Mouse (Mus musculus) cerebellum, postnatal 25 days (tissue): ENCODE data around the gene Cltb.

Experiments
- DNase-seq, 2 experiments: peaks; one replicate each; pipeline ENCODE4 v3.0.0; 2021; ENCODE audit warnings: mixed read lengths in 2 of 2

Gene Cltb

DNA sequence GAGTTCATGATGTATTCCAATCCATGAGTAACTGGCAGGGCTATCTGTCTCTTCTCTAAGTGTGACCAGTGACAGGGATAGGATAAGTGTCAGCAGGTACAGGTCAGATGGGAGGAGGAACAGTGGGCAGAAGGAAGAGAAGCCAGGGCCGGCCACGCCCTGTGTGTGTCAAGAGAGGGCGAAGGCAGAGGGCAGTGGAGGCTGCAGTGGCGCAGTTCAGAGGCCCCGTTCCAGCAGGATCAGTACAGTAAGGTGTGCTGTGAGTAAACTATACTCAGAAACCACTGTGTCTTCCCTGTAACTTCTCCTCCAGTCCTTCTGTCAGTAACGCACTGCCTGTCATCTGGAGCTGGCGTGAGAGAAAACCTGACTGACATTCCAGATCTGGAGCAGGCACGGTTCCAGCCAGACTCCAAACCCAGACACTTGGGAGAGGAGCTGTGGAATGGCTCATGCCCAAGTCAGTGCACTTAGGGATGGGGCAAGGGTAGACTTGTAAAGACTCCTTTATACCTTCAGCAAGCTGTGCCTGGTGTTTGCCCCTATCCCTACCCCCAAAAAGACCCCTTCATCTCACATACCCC lies 14.9 kb downstream of the Cltb start:
- peak in 1 of 2 experiments; percentile 36 for DNase-seq

GRCm38 (mm10) chr13:54593617-54594016 lies 17.5 kb downstream of the Cltb start:
- no peak for DNase-seq

GRCm38 (mm10) chr13:54591776-54592356 lies 19.3 kb downstream of the Cltb start:
- no peak for DNase-seq

DNA sequence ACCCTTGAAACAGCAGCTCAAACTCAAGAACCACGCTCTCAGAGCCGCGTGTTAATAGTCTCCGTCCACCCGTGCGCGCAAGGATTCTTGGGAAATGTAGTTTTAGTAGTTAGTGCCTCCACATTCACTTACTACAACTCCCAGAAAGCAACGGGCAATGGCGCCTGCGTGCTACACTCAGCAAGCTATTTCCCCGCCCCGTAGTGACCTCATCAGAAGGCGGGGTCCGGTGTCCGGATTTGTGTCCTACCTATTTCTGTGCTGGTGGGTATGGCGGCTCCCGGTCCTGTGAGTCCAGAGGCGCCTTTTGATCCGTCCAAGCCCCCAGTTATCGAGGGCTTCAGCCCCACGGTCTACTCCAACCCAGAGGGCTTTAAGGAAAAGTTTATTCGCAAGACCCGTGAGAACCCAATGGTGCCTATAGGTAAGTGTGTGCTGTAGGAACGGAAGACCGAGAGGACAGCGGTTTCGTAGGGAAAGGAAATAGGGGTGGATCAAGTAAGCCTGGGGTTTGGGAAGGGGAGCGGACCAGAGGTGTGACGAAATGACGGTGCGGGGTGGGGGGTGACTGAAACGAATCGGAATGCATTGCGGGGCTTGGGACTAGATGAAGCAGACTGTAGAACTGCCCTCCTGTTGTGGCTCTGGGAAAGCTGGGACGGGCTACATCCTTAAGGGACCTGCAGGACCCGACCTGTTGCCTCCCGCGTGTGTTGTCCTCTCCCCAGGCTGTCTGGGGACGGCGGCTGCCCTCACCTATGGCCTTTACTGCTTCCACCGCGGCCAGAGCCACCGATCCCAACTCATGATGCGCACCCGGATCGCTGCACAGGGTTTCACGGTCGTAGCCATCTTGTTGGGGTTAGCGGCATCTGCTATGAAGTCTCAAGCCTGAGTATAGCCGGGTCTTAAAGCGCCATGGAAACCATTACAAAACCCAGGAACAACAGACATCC lies 20.9 kb downstream of the Cltb start, which contains the start of the genes Nop16 and Higd2a:
Gene Nop16, minus strand, starts transcription at position 95 of the 956 bp plus-strand sequence.
Gene Higd2a, plus strand, starts transcription at position 212 of the 956 bp plus-strand sequence.
- DNase-seq: peak; percentile 96

DNA sequence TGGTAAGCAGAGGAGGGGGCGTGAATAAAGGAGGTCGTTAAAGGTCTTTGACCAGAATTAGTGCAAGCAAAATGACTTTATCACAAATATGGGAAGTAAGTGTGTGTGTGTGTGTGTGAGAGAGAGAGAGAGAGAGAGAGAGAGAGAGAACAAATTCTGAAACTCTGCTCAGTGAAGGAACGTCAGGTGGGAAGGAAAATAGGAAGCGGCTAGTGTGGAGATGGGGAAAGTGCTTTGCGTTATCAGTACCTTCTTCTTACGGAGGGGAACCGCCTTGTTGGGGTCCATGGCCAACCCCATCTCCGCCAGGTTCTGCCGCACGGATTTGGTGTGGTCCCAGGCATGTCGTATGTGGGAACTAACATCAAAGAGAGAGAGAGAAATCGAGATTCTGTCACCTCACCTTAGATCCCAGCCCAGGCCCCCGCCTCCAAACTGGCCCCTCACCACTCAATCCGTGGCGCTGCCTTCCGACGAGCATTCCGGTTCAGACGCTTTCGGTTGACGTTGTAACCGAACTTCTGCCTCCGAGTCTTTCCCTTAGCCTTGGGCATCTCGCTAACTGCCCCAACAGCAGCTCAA lies 21.6 kb downstream of the Cltb start:
- no peak for DNase-seq

DNA sequence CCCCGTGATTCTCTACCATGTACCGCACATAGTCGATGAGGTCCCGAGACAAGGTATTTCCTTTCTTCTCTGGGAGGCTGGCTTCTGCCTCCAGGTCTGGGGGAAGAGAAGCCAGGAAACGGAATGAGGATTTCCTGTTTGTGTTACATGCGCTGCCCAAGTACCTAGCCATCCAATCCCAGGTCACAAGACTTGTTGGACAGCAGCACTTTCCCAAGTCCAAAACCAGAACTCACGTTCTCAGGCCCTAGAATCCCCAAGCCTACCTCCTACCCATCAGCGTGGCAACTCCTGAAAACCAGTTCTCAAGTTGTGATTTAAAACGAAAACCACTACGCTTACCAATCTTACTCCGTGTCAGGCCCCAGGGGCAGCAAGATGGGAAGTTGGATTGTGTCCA lies 25.3 kb downstream of the Cltb start:
- no peak for DNase-seq

GRCm38 (mm10) chr13:54582860-54583259 lies 28.3 kb downstream of the Cltb start:
- no peak for DNase-seq

DNA sequence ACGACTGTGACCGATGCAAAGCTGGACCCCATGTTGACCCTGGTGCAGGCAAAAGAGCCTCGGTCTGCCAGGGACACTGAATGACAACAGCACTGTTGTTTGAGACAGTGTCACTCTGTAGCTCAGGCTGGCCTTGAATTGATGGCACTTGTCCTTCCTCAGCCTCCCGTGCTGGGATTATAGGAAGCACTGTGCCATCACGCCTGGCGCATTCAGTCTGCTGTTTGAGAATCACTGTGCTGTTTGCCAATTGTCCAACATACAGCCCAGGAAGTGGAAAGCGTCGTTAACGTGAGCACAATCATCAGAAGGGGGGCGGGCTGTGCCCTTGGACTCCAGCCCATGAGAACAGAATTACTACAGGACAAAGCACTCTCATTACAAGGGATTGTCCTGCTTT lies 29.0 kb downstream of the Cltb start:
- no peak for DNase-seq

GRCm38 (mm10) chr13:54581385-54581784 lies 29.8 kb downstream of the Cltb start:
- no peak for DNase-seq

- DNase-seq: no peak
Observed at GRCm38 (mm10) chr13:54577652-54578507, 33.3 kb downstream of the Cltb start.

GRCm38 (mm10) chr13:54575489-54575888 lies 35.7 kb downstream of the Cltb start:
- DNase-seq: peak; percentile 38 to 40

DNA sequence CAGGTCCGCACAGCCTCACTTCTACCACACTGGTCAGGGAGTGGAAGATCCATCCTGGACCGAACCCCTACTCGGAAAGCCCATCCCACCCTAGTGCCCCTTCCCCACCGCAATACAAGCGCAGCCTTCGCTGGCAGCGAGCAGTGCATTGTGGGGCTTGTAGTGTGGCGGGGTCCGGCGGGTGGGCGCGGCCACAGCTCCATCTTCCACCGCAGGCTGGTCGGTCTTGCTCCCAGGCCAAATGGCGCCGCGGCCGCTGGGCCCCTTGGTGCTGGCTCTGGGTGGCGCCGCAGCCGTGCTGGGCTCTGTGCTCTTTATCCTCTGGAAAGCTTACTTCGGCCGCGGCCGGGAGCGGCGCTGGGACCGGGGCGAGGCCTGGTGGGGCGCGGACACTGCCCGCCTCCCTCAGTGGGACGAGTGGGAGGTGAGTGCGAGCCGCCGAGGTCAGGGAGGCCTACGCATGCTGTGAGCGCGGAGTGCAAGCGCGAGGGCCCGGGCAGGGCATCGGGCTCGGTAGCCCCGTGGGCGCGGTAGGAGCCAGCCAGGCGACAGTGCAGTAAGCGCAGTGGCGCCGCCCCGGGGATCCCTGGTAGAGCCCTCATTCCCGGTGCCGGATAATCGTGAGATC lies 36.2 kb downstream of the Cltb start, which contains the start of gene Arl10:
Gene Arl10, plus strand, starts transcription at position 162 of the 628 bp plus-strand sequence.
- peak; percentile 83 to 86 for DNase-seq

DNA sequence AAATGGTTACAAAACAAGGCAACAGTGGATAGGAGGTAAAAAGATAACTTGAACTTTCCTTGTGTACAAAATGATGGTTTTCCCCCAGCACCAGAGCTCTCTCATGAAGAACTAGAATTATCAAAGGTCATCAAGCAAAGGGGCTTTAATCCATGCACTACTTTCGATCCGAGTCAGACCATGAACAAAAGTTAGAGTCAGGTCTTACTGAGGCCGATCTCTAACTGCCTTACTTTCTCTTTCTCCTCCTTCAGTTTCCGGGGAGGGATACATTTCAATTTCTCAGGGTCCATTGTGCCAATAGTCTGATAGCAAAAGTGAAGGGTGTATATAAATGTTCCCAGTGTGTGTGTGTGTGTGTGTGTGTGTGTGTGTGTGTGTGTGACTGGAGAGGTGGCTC lies 38.5 kb downstream of the Cltb start:
- no peak for DNase-seq

DNA sequence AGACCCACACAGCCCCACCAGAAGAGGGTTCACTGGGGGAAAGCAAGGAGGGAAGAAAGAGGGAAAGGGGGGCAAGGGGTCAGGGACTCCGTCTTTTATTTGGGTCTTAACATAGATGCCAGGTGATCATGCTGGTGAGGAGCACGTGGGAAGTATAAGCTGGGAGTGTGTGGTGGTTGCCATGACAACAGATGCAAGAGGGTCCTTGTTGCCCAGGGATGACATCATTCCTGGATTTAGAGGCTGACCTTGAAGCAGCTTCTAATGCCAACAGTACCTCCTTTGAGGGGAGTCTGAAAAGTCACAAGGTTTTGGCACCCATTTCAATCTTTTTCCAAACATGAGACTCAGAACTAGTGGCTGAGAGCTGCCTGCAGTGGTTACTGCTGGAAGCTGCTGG lies 39.5 kb downstream of the Cltb start:
- DNase-seq: no peak

DNA sequence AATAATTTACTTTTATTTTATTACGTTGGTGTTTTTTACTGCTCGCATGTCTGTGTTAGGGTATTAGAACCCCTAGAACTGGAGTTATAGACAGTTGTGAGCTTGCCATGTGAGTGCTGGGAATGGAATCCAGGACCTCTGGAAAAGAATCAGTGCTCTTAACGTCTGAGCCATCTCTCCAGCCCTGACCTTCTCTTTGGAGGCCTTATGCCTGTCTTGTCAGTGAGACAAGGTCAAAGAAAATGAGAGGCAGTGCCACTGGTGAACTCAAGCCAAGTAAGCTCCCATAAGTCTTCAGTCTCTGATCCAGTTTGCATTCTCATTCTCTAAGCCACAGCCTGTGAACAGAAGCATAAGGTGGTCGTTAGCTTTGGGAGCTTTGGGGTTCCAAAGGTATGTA lies 40.4 kb downstream of the Cltb start:
- no peak for DNase-seq

DNA sequence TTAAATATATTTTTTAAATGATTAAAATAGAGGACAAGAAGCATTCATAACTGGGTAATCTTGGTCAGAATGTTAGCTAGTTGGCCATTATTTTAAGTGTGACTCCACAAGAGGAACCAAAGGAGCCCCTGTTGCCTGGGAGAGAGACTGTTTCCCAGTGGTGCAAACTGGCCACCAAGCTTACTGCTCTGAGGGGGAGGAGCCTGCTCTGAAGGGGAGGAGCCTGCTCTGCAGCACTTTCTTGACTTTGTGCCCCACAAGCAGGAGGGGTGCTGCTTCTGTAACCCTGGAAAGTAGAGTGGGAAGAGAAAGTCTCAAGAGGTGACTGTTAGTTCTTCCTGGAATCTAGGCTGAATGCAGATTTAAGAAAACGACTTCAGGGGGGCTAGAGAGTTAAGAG lies 41.9 kb downstream of the Cltb start:
- no peak for DNase-seq

GRCm38 (mm10) chr13:54568380-54568779 lies 42.8 kb downstream of the Cltb start:
- no peak for DNase-seq

GRCm38 (mm10) chr13:54565594-54566345 lies 45.4 kb downstream of the Cltb start:
- DNase-seq: peak in 1 of 2 experiments; percentile 77

GRCm38 (mm10) chr13:54565201-54565581 lies 46.0 kb downstream of the Cltb start, which contains the start of gene 4833439L19Rik:
TSS of gene 4833439L19Rik (minus strand) at chr13:54565435.
- peak; percentile 94 to 98 for DNase-seq
